Mouse (Mus musculus): ENCODE measurements around the gene Lrrfip1. TPM values are rescaled to one million over a fixed set of nuclear protein-coding genes. Genes with fewer than 3 reads are reported as not detected.
A peak's percentile ranks its signal among the peaks of the same experiment; 100 is the strongest.

Gene Lrrfip1
- polyA plus RNA-seq, 1 experiment, result 83.3 TPM

DNA sequence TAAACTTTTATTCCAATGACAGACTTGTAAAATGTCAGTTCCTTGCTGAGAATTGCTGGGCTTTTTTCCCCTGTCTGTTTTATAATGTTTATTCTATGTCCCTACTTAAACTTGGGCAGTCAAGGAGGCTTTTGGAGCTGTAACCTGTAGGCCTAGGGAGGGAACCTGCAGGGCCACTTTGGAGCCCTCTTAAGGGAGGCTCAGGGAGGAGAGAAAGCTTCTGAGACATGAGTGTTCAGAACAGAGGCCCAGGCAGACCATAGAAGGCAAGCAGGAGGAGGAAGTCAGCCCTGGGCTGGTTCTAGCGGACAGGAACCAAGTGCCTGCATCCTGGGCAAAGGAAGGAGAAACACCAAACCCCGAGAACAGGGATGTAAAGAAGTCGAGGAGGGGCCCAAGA lies 56.3 kb downstream of the Lrrfip1 start:
- Histone ChIP-seq H3K4me2 (ENCODE audit: low read depth) (peak overlapping the region; percentile 95), H3ac (ENCODE audit: control insufficient read depth, insufficient read length) (no peak overlapping the region), H3K36me3 (ENCODE audit: control insufficient read depth, insufficient read depth) (no peaks in the 10 kb centered on the region), H3K4me3 (peak overlapping the region; percentile 95), H3K27me3 (ENCODE audit: control insufficient read depth, insufficient read depth, insufficient read length) (no peaks in the 10 kb centered on the region), H3K79me2 (ENCODE audit: control insufficient read depth, insufficient read depth) (peaks cover 92% of the 10 kb centered on the region)
- no peak for TF ChIP-seq MAX (IDR thresholded peaks at IDR 0.05; ENCODE audit: low read depth)
- no peak for TF ChIP-seq E2F4 (IDR thresholded peaks at IDR 0.05; ENCODE audit: insufficient read depth)
- no peak for TF ChIP-seq MYOD1 (IDR thresholded peaks at IDR 0.05; ENCODE audit: control insufficient read depth in 1 of 3, insufficient read length in 2 of 3, low read depth in 2 of 3)
- TF ChIP-seq TCF3 (IDR thresholded peaks at IDR 0.05; ENCODE audit: insufficient read length, low read depth), result no peak
- no peak for TF ChIP-seq TCF12 (IDR thresholded peaks at IDR 0.05; ENCODE audit: insufficient read depth, poor library complexity, severe bottlenecking)
- no peak for TF ChIP-seq MYOG (IDR thresholded peaks at IDR 0.05; ENCODE audit: control insufficient read depth in 1 of 3, insufficient read depth in 1 of 3, insufficient read length in 2 of 3, low read depth in 2 of 3)
- no peak for TF ChIP-seq POLR2A (IDR thresholded peaks at IDR 0.05; ENCODE audit: insufficient read length, low read depth)
- no peak for TF ChIP-seq POLR2AphosphoS2 (IDR thresholded peaks at IDR 0.05; ENCODE audit: insufficient read length, low read depth)
- TF ChIP-seq SRF (IDR thresholded peaks at IDR 0.05; ENCODE audit: control insufficient read depth, insufficient read length, low read depth), result no peak
- TF ChIP-seq REST (IDR thresholded peaks at IDR 0.05; ENCODE audit: insufficient read depth, insufficient read length), result no peak
- TF ChIP-seq CEBPB (IDR thresholded peaks at IDR 0.05; ENCODE audit: insufficient read depth, poor library complexity, severe bottlenecking), result no peak
- no peak for TF ChIP-seq USF1 (IDR thresholded peaks at IDR 0.05; ENCODE audit: low read depth)

DNA sequence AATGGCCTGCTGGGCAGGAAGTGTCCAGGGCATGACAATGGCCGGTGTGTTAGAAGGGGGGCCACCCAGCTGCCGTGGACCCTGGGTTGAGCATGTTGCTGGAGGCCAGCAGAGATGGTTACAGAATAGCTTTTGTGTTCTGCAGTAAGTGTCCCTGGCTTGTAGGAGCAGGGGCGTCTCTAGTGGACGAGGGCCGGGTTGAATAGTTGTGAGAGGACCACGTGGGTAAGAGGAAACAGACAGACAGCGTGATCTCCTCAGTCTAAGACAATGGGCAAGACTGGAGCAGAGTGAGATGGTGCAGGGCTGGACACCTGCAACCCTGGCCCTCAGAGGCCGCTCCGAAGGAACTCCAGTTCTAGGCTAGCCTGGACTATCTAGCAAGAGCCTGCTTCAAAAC lies 57.2 kb downstream of the Lrrfip1 start:
- H3K4me2 ChIP-seq (ENCODE audit: low read depth), result peak overlapping the region; percentile 95
- H3K79me2 ChIP-seq (ENCODE audit: control insufficient read depth, insufficient read depth), result peaks cover 92% of the 10 kb centered on the region
- H3ac ChIP-seq (ENCODE audit: control insufficient read depth, insufficient read length), result no peak overlapping the region
- no peaks in the 10 kb centered on the region for H3K27me3 ChIP-seq (ENCODE audit: control insufficient read depth, insufficient read depth, insufficient read length)
- TF ChIP-seq CEBPB (IDR thresholded peaks at IDR 0.05; ENCODE audit: insufficient read depth, poor library complexity, severe bottlenecking), result no peak
- TF ChIP-seq USF1 (IDR thresholded peaks at IDR 0.05; ENCODE audit: low read depth), result peak; percentile 65
- peak overlapping the region; percentile 95 for H3K4me3 ChIP-seq
- H3K36me3 ChIP-seq (ENCODE audit: control insufficient read depth, insufficient read depth), result no peaks in the 10 kb centered on the region

DNA sequence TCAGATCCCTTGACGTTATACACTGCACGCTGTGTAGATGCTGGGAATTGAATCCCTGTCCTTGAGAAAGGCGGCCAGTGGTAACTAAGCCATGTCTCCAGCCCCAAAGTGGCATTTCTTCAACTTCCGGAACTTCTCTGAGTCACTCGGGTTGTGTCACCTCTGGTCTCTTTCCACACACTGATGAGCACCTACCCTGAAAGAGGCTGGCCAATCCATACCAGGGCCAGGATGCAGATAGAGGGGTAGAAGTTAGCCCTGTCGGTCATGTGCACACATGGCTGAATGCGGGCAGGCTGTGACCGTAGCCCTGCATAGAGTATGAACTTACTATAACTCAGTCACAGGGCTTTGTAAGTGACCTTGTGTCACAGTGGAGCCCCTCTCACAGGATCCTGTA lies 57.9 kb downstream of the Lrrfip1 start:
- Histone ChIP-seq H3K4me3 (peak overlapping the region; percentile 95), H3K4me2 (ENCODE audit: low read depth) (peak overlapping the region; percentile 95)
- TF ChIP-seq E2F4 (IDR thresholded peaks at IDR 0.05; ENCODE audit: insufficient read depth), result no peak
- no peak for TF ChIP-seq TCF12 (IDR thresholded peaks at IDR 0.05; ENCODE audit: insufficient read depth, poor library complexity, severe bottlenecking)
- TF ChIP-seq SRF (IDR thresholded peaks at IDR 0.05; ENCODE audit: control insufficient read depth, insufficient read length, low read depth), result no peak
- TF ChIP-seq CEBPB (IDR thresholded peaks at IDR 0.05; ENCODE audit: insufficient read depth, poor library complexity, severe bottlenecking), result no peak
- TF ChIP-seq USF1 (IDR thresholded peaks at IDR 0.05; ENCODE audit: low read depth), result no peak
- no peak for TF ChIP-seq POLR2AphosphoS2 (IDR thresholded peaks at IDR 0.05; ENCODE audit: insufficient read length, low read depth)
- TF ChIP-seq REST (IDR thresholded peaks at IDR 0.05; ENCODE audit: insufficient read depth, insufficient read length), result no peak
- TF ChIP-seq MAX (IDR thresholded peaks at IDR 0.05; ENCODE audit: low read depth), result no peak
- TF ChIP-seq TCF3 (IDR thresholded peaks at IDR 0.05; ENCODE audit: insufficient read length, low read depth), result no peak
- TF ChIP-seq POLR2A (IDR thresholded peaks at IDR 0.05; ENCODE audit: insufficient read length, low read depth), result no peak
- TF ChIP-seq MYOD1 (IDR thresholded peaks at IDR 0.05; ENCODE audit: control insufficient read depth in 1 of 3, insufficient read length in 2 of 3, low read depth in 2 of 3), result no peak
- no peak for TF ChIP-seq MYOG (IDR thresholded peaks at IDR 0.05; ENCODE audit: control insufficient read depth in 1 of 3, insufficient read depth in 1 of 3, insufficient read length in 2 of 3, low read depth in 2 of 3)

DNA sequence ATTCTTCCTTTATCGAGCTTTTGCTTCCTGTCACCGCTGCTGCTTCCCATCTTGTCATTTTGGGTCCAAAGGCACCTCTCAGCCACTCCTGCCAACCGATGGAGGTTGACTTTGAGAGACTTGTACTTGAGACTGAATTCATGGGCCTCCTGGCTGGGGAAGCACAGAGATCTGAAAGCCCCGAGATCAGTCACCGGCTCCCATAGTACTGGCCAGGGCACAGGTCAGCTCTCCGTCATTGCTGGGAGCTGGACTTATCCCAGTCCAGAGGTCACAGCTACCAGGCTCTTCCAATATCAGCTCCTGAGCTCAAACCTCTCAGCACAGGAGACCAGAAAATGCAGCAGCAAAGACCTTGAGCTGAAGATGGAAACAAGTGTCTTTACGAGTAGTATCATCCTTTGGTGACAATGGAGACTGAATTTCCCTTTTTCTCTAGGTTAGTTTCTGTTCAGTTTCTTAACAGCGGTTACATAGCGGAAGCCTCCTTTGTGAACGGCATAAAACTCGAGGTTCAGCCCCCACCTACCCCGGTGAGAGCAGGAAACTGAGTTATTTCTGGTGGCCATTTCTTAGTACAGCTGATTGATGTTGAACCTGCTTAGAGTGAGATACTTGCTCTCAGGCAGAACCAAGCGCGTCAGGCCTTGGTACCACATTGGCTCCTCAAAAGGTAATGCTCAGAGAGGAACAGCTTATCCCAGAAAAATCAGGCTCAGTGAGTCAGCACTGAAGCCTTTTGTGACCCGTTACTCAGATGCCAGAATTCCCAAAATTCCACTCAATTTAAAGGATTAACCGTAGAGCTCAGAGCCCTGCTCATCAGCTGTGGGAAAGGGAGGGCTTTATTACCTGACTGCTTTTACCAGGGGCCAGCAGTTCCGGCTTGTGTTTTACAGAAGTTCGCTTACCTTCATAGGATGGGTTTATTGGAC lies 59.0 kb downstream of the Lrrfip1 start:
- H3K79me2 ChIP-seq (ENCODE audit: control insufficient read depth, insufficient read depth), result peaks cover 92% of the 10 kb centered on the region
- H3ac ChIP-seq (ENCODE audit: control insufficient read depth, insufficient read length), result no peak overlapping the region
- no peaks in the 10 kb centered on the region for H3K27me3 ChIP-seq (ENCODE audit: control insufficient read depth, insufficient read depth, insufficient read length)
- peak overlapping the region; percentile 95 for H3K4me3 ChIP-seq
- peak overlapping the region; percentile 95 for H3K4me2 ChIP-seq (ENCODE audit: low read depth)
- H3K36me3 ChIP-seq (ENCODE audit: control insufficient read depth, insufficient read depth), result no peaks in the 10 kb centered on the region
- TF ChIP-seq MYOG (IDR thresholded peaks at IDR 0.05; ENCODE audit: control insufficient read depth in 1 of 3, insufficient read depth in 1 of 3, insufficient read length in 2 of 3, low read depth in 2 of 3) (no peak), MYOD1 (IDR thresholded peaks at IDR 0.05; ENCODE audit: control insufficient read depth in 1 of 3, insufficient read length in 2 of 3, low read depth in 2 of 3) (no peak), TCF3 (IDR thresholded peaks at IDR 0.05; ENCODE audit: insufficient read length, low read depth) (no peak), E2F4 (IDR thresholded peaks at IDR 0.05; ENCODE audit: insufficient read depth) (no peak)

More for the DNA sequence above, 57.9 kb downstream of the Lrrfip1 start:
- Histone ChIP-seq H3K36me3 (ENCODE audit: control insufficient read depth, insufficient read depth) (no peaks in the 10 kb centered on the region), H3ac (ENCODE audit: control insufficient read depth, insufficient read length) (no peak overlapping the region), H3K79me2 (ENCODE audit: control insufficient read depth, insufficient read depth) (peaks cover 92% of the 10 kb centered on the region), H3K27me3 (ENCODE audit: control insufficient read depth, insufficient read depth, insufficient read length) (no peaks in the 10 kb centered on the region)

DNA sequence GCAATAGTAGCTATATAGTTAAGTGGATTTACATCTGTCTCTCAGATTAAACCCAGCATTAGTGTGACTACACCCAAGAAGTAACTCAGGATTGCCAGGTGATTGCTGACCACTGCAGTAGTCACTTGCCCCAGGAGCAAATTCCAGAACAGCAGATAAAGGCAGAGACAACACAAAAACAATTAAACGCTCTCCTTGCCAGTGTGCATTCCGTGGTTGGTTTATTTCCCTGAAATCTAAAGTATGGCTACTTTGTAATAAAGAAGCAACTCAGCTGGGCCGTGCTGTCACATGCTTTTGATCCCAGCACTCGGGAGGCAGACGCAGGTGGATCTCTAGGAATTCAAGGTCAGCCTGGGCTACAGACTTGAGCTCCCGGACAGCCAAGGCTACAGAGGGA lies 59.7 kb downstream of the Lrrfip1 start:
- H3K36me3 ChIP-seq (ENCODE audit: control insufficient read depth, insufficient read depth), result no peaks in the 10 kb centered on the region
- TF ChIP-seq E2F4 (IDR thresholded peaks at IDR 0.05; ENCODE audit: insufficient read depth), result no peak
- no peak for TF ChIP-seq MYOD1 (IDR thresholded peaks at IDR 0.05; ENCODE audit: control insufficient read depth in 1 of 3, insufficient read length in 2 of 3, low read depth in 2 of 3)
- no peak for TF ChIP-seq SRF (IDR thresholded peaks at IDR 0.05; ENCODE audit: control insufficient read depth, insufficient read length, low read depth)
- no peak for TF ChIP-seq TCF3 (IDR thresholded peaks at IDR 0.05; ENCODE audit: insufficient read length, low read depth)
- peak in 1 of 3 experiments; percentile 50 for TF ChIP-seq MYOG (IDR thresholded peaks at IDR 0.05; ENCODE audit: control insufficient read depth in 1 of 3, insufficient read depth in 1 of 3, insufficient read length in 2 of 3, low read depth in 2 of 3)
- H3K27me3 ChIP-seq (ENCODE audit: control insufficient read depth, insufficient read depth, insufficient read length), result no peaks in the 10 kb centered on the region
- no peak overlapping the region for H3K4me3 ChIP-seq
- peaks cover 99% of the 10 kb centered on the region for H3K79me2 ChIP-seq (ENCODE audit: control insufficient read depth, insufficient read depth)
- H3K4me2 ChIP-seq (ENCODE audit: low read depth), result peak overlapping the region; percentile 95
- H3ac ChIP-seq (ENCODE audit: control insufficient read depth, insufficient read length), result no peak overlapping the region
